Mouse (Mus musculus): Measurements from ENCODE around the gene Dpf2.
A peak's percentile ranks its signal among the peaks of the same experiment; 100 is the strongest.

Gene Dpf2

DNA sequence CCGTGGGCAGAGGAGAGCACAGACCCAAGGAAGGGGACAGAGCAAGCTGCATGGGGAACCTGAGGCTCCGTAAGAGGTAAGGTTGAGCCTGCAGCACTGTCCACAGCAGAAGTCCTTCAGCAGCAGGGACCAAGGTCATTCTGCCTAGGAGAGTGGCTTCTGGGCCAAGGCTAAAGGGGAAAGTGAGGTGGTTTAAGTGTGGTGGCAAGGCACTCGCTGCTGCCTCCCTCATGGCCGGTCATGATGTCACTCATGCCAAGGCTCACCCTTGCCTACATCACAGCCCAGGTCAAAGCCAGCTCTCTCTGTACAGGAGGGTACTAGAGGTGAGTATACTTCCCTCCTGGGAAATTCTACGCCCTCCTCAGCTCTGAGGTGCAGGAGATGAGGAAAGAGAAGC is 49.0 kb downstream of the Dpf2 start:
- no peak for DNase-seq (ENCODE audit: low spot score)

DNA sequence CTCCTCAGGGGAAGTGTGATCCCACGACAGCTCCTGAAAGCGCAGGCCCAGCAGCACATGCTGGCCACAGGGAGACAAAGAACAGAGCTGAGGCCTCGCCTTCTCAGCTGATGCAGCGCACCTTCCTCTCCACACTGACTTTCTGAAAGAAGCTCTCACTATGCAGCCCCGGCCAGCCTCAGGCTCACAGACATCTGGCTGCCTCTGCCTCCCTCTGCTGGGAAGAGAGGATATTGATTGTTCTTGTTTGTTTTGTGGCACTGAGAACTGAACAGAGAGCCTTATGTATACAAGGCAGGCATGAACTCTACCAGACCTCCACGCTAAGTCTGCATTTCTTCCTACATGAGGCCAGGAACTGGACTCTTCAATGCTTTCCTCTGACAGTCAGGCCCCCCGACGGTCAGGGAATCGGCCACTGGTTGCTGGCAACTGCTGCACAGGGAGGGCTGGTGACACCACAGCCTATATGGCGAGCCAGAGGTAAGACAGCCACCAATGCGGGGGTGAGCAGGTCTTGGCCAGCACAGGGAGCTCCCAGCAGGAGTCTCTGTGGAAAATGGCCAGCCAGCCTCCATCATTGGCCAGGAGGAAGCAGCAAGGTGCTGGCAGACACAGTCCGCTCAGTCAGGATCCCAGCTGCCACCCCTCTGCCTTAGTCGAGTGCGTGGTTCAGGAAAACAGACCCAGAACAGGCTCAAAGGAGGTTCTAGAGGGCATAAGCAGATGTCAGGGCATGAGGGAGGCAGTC is 50.3 kb downstream of the Dpf2 start:
- DNase-seq (ENCODE audit: low spot score), result no peak

GRCm38 (mm10) chr19:5856604-5857003 is 56.2 kb downstream of the Dpf2 start:
- DNase-seq (ENCODE audit: low spot score), result no peak

DNA sequence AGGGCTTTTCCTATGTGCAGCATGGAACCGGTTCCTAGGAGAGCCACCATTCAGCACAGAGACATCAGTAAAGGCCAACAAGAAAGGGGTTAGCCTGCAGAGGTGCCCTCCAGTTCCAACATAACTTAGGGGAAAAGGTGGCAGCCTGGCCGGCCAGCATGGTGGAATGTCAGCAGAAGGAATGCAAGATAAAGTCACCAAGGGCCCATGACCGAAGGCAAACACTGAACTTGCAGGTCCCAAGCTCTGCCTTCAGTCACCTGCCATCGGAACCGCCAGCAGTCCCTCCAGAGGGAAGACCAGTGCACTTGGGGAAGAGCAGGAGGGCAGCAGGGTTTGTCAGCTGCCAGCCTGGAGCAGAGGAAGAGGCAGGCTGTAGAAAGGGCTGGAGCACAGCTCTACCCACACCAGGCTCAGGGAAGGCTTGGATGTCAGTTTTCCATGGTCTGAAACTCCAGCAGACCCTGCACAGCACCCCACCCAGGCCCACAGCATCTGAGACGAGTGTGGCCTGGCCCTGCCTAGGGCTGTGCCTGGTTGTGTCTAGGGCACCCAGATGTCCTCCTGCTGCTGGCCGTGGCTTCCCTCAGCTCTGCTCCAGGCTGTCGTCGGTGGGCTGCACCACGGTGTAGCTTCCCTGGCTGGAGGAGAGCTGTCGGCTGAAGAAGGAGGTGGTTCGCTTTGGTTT is 60.6 kb downstream of the Dpf2 start:
- no peak for DNase-seq (ENCODE audit: low spot score)

DNA sequence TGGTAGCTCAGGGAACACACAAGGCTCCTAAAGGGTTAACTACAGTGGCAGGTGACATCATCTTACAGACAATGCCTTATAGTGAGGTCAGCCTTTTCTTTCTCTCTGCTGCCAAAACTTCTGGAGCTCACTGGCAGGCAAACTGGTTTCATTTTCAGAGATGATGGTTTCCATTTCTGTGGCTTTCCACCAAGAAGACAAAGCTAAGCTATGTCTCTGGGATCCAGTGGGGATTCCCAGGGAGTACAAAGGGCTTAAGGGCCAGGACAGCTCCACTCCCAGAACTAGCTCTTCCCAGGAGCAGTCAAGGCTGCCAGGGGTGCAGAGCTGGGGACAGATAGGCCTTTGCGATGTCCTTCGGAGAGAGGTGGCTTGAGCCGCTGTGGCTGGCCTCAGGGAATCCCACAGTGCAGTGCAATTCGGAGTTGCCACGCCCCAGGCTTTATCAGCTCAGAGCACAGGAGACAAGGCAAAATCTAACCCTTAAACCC is 61.3 kb downstream of the Dpf2 start:
- peak; percentile 52 for DNase-seq (ENCODE audit: low spot score)

DNA sequence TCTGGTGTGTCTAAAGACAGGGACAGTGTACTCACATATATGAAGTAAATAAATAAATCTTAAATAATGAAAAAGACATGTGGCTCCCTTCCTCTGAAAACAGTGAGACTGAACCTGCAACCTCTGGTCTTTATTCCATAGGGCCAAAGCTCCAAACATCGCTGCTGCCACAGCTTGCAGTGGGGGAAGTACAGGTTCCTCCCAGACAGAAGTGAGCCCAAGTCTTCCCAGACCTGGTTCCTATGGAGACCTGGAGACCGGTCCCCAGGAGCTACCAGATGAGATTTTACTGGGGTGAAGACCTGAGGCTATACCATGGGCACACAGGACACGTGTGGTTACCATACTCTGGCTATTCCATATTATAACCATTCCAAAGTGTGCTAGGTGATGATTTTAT is 62.0 kb downstream of the Dpf2 start:
- no peak for DNase-seq (ENCODE audit: low spot score)

DNA sequence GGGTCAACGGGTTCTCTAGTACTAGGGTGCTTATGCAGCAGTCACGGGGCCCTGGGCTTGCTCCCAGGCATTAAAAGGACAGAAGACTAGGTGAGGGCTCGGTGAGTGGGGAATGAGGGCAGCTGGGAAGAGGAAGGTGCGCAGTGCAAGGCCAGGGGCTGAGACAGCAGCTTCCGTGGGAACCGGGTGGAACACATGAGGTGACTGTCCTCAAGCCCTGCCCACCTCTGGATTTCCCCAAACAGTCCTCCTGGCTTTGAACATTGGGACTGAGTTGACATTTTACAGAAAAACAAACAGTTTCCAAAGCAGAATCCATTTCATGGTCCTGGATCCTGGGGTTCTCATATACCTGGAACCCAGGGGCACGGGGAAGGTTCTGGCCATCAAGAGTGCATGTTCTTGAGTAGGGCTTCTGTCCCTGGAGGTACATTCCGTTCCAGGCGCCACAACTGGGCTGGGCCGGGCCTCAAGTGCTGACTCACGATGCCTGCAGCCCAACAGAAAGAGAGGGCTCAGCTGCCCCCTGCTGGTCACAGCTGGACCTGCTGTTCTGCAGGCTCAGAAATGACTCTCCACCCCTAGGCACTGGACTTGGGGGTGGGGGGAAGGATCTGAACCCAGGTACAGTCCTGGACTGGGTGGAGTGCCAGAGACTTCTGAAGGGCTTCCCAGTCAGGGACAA is 62.8 kb downstream of the Dpf2 start:
- DNase-seq (ENCODE audit: low spot score), result peak; percentile 93

DNA sequence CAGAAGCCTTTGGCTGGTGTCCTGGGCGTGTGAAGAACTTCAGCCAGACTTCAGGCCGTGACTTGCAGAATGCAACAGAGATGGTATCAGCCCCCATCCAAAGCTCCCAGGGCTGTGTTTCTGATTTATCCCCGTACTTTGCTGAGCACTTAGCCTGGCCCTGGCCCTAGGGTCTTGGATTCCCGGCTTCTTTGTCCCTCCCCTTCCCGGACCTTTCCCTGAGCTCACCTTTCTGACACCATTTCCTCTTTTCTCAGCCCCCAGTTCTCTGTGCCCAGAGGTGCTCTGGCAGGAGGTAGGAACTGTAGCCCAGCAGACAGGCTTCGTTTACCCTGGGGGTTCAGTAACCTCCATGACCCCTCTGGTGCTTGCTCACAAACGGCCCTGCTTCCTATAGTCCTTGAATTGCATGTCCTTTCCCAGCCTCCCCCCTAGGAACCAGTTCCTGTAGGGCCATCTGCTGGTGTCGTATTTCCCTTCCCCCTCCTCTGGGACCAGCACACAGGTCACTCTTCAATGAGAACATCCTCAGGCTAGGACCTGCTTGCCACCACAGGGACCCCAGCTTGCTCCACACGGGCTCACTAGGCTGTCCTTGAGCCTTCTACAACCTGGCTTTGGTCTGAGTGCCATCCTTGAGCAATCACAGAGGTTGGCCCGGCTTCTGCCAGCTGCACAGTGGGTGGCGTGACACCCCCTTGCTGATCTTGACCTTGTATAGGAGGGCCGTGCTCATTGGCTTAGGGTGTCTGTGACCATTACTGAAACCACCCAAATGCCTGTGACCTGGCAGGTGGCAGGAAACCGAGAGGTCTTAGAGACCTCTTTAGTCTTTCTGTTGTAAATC is 63.8 kb downstream of the Dpf2 start:
- peak; percentile 67 for DNase-seq (ENCODE audit: low spot score)

GRCm38 (mm10) chr19:5848032-5848825 is 64.6 kb downstream of the Dpf2 start:
- peak; percentile 83 for DNase-seq (ENCODE audit: low spot score)

DNA sequence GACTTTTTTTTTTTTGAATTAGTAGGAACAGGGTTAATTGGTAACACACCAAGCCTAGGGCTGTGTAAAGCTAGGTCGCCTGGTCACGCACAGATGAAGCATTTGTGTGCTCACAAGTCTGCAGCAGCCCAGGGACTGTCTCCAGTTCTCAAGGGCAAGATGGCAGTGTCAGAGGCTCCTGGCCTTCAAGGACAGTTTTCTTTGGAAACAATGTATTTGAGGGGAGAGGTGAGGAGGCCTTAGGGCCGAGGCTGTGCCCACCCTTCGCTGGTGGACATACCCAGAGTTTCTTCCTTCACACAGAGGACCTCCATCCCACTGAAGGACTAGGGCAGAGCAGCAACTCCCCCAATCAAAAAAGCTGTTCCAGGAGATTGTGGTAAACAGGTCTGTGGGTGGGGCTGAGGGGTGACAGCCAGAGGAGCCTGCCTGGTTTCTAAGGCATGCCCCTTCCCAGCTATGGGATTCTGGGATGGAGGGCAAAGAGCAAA is 65.5 kb downstream of the Dpf2 start:
- peak; percentile 37 for DNase-seq (ENCODE audit: low spot score)

DNA sequence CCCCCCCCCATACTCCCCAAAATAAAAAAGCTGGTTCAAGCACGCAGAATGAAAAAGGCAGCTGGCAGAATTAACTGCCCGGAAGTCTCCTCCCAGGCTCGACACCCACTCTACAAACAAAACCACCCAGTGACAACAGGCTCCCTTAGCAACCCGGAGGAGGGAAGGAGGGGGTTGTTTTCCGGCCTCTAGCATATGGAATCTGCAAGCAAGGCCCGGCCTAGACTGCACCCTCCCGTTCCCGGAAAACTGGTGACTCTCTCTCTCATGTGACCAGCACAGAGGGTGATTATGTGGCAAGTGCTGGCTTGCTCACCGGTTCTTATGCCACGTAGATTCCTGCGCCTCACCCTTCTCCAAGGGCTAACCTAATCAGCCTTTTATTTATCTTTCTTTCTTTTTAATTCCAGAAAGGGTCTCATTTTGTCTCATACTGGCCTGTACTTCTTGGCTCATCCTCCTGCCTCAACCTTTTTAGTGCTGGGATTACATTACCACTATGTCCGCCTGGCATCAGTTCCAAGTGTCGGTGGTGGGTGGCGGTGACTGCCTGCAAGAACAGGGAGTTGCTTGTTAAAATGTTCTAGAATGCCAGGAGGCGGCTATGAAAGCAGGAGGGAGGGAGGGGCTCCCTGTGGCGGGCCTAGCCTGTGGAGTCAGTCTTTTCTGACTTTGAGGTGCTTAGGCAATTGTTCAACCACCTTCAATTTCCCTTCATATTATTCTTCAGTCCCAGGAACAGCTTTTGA is 66.1 kb downstream of the Dpf2 start:
- peak; percentile 84 for DNase-seq (ENCODE audit: low spot score)
